Mouse (Mus musculus): ENCODE results near the gene Cfap99. TPM values are rescaled to one million over a fixed set of nuclear protein-coding genes. Genes with fewer than 3 reads are reported as not detected.

Gene Cfap99
- polyA plus RNA-seq, 1 experiment from 2014 or later = not detected

- no peak overlapping the region for H3K4me2 ChIP-seq (replicated peaks; ENCODE audit: low read depth)
- no peaks in the 10 kb centered on the region for H3K36me3 ChIP-seq (ENCODE audit: control insufficient read depth, insufficient read depth)
- no peak overlapping the region for H3K27ac ChIP-seq (ENCODE audit: low read depth, low read length)
- no peaks in the 10 kb centered on the region for H3K4me1 ChIP-seq (replicated peaks; ENCODE audit: control insufficient read depth, insufficient read depth, low read length)
- no peaks in the 10 kb centered on the region for H3K9me3 ChIP-seq (ENCODE audit: control insufficient read depth)
- no peak for ATAC-seq
- no peaks in the 10 kb centered on the region for H3K27me3 ChIP-seq (replicated peaks; ENCODE audit: control insufficient read depth, insufficient read depth, low read length)
- no peak overlapping the region for H3K4me3 ChIP-seq (ENCODE audit: low read depth, low read length)
- no peak for TF ChIP-seq CTCF (IDR thresholded peaks at IDR 0.05; ENCODE audit: low read depth)
- H3K9ac ChIP-seq (ENCODE audit: low read depth, low read length) = no peak overlapping the region
- WGBS = 39% methylated on average over 4 of the region's 4 CpGs
Measured at GRCm38 (mm10) chr5:34251794-34252193, 36.6 kb upstream of the Cfap99 start.

- Histone ChIP-seq H3K27ac (ENCODE audit: low read depth, low read length) (no peak overlapping the region), H3K4me2 (replicated peaks; ENCODE audit: low read depth) (no peak overlapping the region), H3K4me1 (replicated peaks; ENCODE audit: control insufficient read depth, insufficient read depth, low read length) (no peaks in the 10 kb centered on the region), H3K9ac (ENCODE audit: low read depth, low read length) (no peak overlapping the region), H3K4me3 (ENCODE audit: low read depth, low read length) (no peak overlapping the region), H3K36me3 (ENCODE audit: control insufficient read depth, insufficient read depth) (no peaks in the 10 kb centered on the region), H3K9me3 (ENCODE audit: control insufficient read depth) (no peaks in the 10 kb centered on the region), H3K27me3 (replicated peaks; ENCODE audit: control insufficient read depth, insufficient read depth, low read length) (no peaks in the 10 kb centered on the region)
- WGBS = 27% methylated on average over 4 of the region's 4 CpGs
- no peak for ATAC-seq
- TF ChIP-seq CTCF (IDR thresholded peaks at IDR 0.05; ENCODE audit: low read depth) = no peak
Measured at GRCm38 (mm10) chr5:34252307-34252966, 36.0 kb upstream of the Cfap99 start.

- no peak for TF ChIP-seq CTCF (IDR thresholded peaks at IDR 0.05; ENCODE audit: low read depth)
- H3K27ac ChIP-seq (ENCODE audit: low read depth, low read length) = no peak overlapping the region
- WGBS = 58% methylated on average over 4 of the region's 4 CpGs
Measured at GRCm38 (mm10) chr5:34252967-34253519, 35.4 kb upstream of the Cfap99 start.

GRCm38 (mm10) chr5:34254309-34254708 is 34.1 kb upstream of the Cfap99 start:
- H3K4me1 ChIP-seq (replicated peaks; ENCODE audit: control insufficient read depth, insufficient read depth, low read length) = no peaks in the 10 kb centered on the region
- H3K27me3 ChIP-seq (replicated peaks; ENCODE audit: control insufficient read depth, insufficient read depth, low read length) = no peaks in the 10 kb centered on the region
- no peak for TF ChIP-seq CTCF (IDR thresholded peaks at IDR 0.05; ENCODE audit: low read depth)
- H3K9ac ChIP-seq (ENCODE audit: low read depth, low read length) = no peak overlapping the region
- H3K4me2 ChIP-seq (replicated peaks; ENCODE audit: low read depth) = no peak overlapping the region
- whole genome bisulfite sequencing = 71% methylated on average over 8 of the region's 8 CpGs
- ATAC-seq = no peak
- no peak overlapping the region for H3K27ac ChIP-seq (ENCODE audit: low read depth, low read length)
- H3K4me3 ChIP-seq (ENCODE audit: low read depth, low read length) = no peak overlapping the region
- H3K9me3 ChIP-seq (ENCODE audit: control insufficient read depth) = no peaks in the 10 kb centered on the region
- H3K36me3 ChIP-seq (ENCODE audit: control insufficient read depth, insufficient read depth) = no peaks in the 10 kb centered on the region

More at GRCm38 (mm10) chr5:34252967-34253519, 35.4 kb upstream of the Cfap99 start:
- Histone ChIP-seq H3K4me1 (replicated peaks; ENCODE audit: control insufficient read depth, insufficient read depth, low read length) (no peaks in the 10 kb centered on the region), H3K27me3 (replicated peaks; ENCODE audit: control insufficient read depth, insufficient read depth, low read length) (no peaks in the 10 kb centered on the region), H3K4me2 (replicated peaks; ENCODE audit: low read depth) (no peak overlapping the region), H3K9ac (ENCODE audit: low read depth, low read length) (no peak overlapping the region), H3K9me3 (ENCODE audit: control insufficient read depth) (no peaks in the 10 kb centered on the region), H3K4me3 (ENCODE audit: low read depth, low read length) (no peak overlapping the region), H3K36me3 (ENCODE audit: control insufficient read depth, insufficient read depth) (no peaks in the 10 kb centered on the region)
- ATAC-seq = no peak

GRCm38 (mm10) chr5:34255189-34255588 is 33.2 kb upstream of the Cfap99 start:
- TF ChIP-seq CTCF (IDR thresholded peaks at IDR 0.05; ENCODE audit: low read depth) = peak; percentile 69
- Histone ChIP-seq H3K27me3 (replicated peaks; ENCODE audit: control insufficient read depth, insufficient read depth, low read length) (no peaks in the 10 kb centered on the region), H3K4me2 (replicated peaks; ENCODE audit: low read depth) (no peak overlapping the region), H3K27ac (ENCODE audit: low read depth, low read length) (no peak overlapping the region), H3K9ac (ENCODE audit: low read depth, low read length) (no peak overlapping the region), H3K4me3 (ENCODE audit: low read depth, low read length) (no peak overlapping the region), H3K36me3 (ENCODE audit: control insufficient read depth, insufficient read depth) (no peaks in the 10 kb centered on the region), H3K9me3 (ENCODE audit: control insufficient read depth) (no peaks in the 10 kb centered on the region), H3K4me1 (replicated peaks; ENCODE audit: control insufficient read depth, insufficient read depth, low read length) (no peaks in the 10 kb centered on the region)
- WGBS = 81% methylated on average over 3 of the region's 3 CpGs
- ATAC-seq = no peak

GRCm38 (mm10) chr5:34259172-34259816 is 29.1 kb upstream of the Cfap99 start:
- ATAC-seq = no peak
- H3K27me3 ChIP-seq (replicated peaks; ENCODE audit: control insufficient read depth, insufficient read depth, low read length) = no peaks in the 10 kb centered on the region
- no peak overlapping the region for H3K4me2 ChIP-seq (replicated peaks; ENCODE audit: low read depth)
- no peak overlapping the region for H3K27ac ChIP-seq (ENCODE audit: low read depth, low read length)
- no peaks in the 10 kb centered on the region for H3K9me3 ChIP-seq (ENCODE audit: control insufficient read depth)
- H3K4me3 ChIP-seq (ENCODE audit: low read depth, low read length) = no peak overlapping the region
- no peak overlapping the region for H3K9ac ChIP-seq (ENCODE audit: low read depth, low read length)
- no peaks in the 10 kb centered on the region for H3K36me3 ChIP-seq (ENCODE audit: control insufficient read depth, insufficient read depth)
- WGBS = 72% methylated on average over 3 of the region's 3 CpGs
- no peak for TF ChIP-seq CTCF (IDR thresholded peaks at IDR 0.05; ENCODE audit: low read depth)
- H3K4me1 ChIP-seq (replicated peaks; ENCODE audit: control insufficient read depth, insufficient read depth, low read length) = no peaks in the 10 kb centered on the region
